Mouse (Mus musculus): ENCODE results near the gene Jkamp.
A peak's percentile ranks its signal among the peaks of the same experiment; 100 is the strongest.
"Not testable (repeated sequence)": the region's sequence is repeated elsewhere in the genome, so short reads cannot be mapped to it uniquely, and the experiment has no call there.

The Jkamp gene

DNA sequence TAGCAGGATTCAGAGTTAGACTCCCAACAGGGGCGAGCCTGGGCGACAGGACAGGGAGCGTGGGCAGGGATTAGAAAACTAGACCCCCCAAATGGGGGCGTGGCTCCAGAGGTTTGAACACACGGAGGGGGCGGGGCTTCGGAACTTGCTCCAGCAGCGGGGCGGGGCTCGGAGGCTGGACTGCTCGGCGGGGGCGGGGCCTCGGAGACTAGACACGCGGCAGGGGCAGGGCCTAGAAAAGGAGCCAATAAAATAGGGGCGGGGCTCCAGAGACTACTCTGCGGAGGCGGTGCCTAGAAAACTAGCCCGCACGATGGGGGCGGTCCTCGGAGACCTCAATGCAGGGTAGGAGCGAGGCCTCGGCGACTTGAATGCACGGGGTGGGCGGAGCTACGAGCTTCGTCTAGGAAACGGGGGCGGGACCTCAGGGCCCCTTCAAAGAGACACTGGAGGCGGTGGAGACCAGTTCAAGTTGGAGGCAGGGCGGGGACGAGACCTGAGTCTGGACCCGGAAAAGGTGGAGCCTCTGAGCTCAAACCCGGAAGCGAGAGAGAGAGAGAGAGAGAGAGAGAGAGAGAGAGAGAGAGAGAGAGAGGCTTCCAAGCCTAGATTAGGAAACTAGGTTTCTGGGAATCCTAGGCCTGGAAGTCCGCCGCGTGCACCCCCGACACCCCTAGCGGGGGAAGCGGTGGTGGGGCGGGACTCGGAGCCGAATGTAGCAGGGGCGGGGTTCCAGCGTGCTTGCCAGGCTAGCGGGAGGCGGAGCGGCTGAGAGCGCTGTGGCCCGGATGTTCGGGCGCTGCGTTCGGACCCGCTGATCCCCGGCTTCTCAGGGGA is at the start of gene Jkamp, which contains the start of gene L3hypdh:
Jkamp (plus strand) TSS at position 261 of the 837 bp plus-strand sequence.
L3hypdh (minus strand) TSS at position 111 of the 837 bp plus-strand sequence.
- peak; percentile 97 for DNase-seq

DNA sequence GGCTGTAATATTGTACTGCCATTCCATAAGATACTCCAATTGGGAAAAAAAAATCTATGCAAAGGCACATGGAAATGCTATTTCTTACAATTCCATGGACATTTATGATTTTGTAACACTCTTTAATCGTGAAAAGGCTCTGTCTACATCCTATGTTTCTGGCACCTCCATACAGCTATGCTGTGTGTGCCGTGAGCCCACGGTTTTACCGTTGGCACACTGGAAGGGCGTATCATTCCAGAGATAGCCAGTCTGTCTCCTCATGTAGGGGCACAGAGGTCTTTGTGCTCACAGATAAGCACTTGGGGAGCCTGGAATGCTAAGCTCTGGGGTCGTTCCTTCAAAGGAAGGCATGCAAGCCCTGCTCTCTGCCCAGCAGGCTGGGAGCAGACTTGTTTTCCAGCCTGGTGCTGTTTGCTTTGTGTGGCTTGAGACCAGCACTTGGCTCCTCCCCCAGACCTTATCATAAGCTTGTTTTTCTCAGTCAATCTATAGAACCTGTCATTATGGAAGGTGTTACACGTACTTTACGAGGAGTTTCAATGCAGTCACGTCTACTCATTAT is 49.2 kb upstream of the Jkamp start:
- no peak for DNase-seq

DNA sequence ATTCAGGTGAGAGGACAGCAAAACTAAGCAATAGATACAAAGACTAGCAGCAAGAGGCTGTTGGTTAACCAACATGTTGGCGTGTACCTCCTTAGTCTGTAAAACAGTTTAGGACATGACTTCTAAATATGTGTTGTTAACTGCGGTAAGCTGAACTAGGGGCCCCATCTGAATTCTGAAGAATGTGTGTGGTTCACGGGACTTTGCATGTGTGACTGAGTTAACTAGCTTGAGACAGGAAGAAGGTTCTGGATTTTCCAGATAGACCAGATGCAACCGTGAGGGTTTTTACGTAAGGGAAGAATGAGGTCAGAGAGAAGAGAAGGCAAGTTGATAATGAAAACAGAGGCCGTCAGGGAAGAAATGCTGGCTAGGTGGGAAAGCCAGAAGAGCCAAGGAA is 48.3 kb upstream of the Jkamp start:
- no peak for DNase-seq

DNA sequence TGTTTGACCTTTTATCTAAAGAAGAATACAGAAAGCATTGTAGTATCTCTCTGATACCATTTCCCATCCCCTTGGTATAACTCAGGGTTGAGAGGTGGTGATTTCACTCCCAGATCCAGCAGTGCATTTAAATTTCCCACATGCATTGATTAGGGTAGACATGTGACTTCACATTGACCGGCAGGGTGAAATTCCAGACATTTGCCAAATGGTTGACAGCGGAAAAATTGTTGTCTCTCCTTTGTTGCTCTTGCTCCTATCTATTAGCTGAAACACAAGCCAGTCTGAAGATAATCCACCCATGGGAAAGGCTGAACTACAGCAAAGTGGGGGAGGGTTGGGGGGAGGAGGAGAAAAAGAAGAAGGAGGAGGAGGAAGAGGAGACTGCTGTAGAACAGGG is 46.5 kb upstream of the Jkamp start:
- DNase-seq, result no peak

DNA sequence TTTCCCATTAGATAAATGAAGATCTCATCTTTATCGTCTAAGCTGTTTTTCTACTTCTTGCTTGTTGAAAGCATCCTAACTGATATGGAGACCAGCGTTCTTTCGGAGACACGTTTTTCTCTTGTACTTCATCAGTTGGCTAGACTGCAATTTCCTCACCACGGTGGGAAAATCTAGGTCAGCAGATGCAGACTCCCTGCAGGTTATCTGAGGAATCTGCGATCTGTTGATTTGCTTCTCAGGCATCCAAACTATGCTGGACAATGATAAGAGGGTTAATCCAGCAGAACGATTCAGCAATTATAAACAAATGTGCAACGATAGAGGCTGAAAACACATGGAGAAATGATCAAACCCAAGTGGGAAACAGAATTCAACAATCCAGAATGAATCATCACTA is 45.9 kb upstream of the Jkamp start:
- DNase-seq, result no peak

DNA sequence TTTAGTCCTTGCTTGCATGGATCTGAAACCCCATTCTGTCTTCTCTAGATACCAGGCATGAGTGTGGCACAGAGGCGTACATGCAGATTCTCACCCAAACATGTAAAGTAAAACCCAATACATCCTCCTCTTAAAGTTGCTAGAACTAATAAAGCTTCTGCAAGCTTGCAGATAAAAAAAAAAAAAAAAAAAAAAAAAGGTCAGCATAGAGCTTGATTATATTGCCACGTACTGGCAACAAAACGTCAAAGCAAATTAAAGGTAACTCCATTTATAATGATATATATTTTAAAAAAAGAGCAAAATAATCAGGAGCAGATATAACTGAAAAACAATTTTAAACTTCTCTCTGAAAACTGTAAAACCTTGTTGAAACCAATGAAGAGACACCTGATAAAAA is 44.2 kb upstream of the Jkamp start:
- DNase-seq, result no peak

DNA sequence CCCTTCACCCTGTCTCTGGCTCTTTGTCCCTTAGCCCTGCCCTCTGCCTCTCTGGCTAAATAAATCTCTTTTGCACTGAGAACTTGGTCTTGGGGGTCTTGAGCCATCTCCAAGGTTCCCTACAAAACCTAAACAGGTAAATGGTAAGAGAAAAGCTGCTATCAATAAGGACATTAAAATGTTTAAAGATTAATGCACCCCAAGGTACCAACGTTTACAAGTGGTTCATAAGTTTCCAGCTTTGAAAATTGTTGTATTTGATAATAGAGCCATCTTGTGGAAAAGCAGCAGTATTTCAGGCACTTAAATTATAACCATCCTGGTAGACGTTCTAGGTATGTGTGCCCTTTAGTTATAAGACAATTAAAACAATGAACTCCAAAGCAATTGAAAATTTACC is 37.9 kb upstream of the Jkamp start:
- no peak for DNase-seq

DNA sequence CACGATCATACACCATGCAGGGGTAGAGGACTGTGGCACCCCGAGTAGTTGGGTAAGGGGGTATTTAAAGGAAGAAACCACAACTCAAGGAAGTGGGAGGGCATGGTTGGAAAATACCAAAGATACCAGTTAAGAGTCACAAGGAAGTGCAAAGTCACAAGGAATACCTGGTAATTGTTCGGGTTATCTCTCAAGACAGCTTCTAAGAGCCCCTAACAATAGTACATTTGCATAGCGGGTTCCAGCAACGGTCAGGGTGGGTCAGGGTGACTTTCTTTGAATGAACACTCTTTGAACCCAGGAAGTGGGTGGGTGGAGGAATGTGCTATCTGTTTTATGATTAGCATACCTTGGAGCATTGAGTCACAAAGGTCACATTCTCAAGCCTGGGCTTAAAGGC is 35.2 kb upstream of the Jkamp start:
- DNase-seq, result not testable (repeated sequence)

DNA sequence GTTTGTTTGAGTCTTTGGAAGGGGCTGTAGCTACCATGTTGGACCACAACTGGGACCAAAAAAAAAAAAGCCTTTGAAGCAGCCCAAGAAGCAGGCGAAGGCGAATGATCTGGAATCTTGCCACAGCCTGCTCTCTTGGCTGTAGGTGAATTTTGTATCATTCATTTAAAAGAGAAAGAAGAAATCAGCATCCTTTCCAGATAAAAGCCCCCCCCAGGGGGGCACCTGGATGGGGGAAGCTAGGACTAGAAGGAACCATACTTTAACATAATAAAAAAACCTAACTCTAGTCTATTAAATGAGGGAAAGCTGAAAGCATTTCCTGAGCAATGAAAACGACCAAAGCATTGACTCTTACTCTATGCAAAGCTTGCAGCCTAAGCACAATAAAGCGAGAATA is 34.6 kb upstream of the Jkamp start:
- no peak for DNase-seq

DNA sequence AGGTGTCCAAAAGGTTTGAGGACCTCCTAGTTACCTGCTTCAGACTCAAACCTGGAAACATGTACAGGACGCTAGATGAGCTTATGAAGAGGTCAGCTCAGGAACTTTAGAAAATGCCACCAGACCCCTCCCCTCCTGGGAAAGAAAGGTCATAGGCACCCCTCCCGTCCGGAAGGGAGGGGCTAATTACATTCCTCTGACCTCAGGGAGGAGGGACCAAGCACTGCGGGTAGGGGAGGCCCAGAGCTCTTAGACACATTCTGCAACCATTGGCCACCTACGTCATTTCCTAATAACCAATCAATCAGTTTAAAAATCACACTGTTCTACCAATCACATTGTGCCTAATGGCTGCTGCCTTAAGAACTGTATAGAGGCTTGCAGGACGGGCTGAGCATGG is 32.8 kb upstream of the Jkamp start:
- DNase-seq, result no peak

DNA sequence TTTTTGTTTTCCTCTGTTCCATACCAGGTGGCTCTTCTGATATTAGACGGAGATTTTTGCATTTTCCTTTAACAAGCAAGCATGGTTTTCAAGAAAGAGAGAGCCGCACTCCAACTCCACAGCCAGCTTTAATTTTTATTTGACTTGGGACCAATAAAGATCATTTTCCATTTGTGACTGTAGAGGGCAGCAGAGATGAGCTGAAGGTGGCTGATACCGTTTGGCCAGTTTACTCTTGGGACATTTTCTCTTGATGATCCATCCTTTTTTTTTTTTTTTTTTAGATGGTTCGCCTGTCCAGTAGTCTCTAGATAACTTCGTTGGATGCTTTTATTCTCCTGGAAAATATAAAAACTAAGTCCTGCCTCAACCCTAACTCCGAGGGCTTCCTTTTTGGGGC is 32.1 kb upstream of the Jkamp start:
- DNase-seq, result no peak

DNA sequence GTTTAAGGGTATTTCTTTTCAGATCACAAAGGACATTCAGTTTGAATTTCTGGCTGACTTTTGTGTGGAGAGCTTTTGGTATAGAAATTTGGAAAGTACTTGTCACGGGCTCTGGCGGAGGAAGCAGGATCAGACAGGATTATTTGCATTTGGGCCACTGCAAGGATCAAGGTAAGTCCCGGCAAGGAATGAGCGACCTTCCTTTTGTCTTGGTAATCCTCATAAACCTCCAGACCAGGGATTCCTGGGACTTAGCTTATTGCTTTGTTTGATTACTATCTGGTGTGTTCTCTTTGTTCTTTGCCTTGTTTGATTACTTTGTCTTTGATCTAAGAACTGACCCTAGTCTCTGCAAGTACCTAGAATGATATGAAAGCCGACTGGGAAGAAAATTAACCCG is 31.5 kb upstream of the Jkamp start:
- no peak for DNase-seq

DNA sequence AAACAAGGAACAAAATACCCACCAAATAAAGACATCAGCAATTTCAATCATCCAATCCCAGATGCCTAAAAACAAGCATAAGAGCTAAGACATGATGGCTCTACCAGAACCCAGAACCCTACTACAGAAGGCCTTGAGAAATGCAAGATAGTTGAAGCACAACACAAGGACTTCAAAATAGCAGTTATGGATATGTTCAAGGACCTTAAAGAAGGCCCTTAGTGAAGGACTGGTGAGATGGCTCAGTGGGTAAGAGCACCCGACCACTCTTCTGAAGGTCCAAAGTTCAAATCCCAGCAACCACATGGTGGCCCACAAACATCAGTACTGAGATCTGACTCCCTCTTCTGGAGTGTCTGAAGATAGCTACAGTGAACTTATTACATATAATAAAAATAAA is 27.6 kb upstream of the Jkamp start:
- DNase-seq, result no peak

DNA sequence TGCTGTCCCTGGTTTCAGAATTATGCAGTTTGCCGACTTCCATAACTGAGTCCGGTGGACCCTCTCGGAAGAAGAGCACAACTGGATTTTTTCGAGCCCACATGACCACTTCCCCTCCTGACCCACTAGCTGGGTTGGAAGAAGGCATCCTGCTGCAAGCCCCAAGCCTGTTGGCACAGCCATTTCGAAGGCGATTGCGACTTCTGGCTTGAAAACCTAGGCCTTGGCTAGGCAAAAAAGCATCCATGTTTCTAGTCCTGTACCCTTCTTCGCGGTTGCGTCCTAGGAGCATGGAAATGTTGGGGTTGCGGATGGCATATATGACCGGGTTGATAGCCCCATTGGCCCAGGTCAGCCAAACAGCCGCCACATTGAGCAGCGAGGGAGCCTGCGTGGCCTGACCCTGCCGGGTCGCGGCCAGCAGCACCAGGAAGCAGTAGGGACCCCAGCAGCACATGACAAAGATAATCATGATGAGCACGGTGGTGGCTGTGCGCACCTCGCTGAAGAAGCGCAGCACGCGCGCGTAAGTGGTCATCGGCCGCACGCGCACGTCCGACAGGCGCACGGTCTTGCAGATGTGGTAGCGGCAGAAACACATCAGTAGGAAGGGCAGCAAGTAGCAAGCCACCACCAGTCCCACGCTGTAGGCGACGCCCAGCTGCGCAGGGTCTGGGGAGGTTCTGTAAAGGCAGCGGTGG is 15.6 kb upstream of the Jkamp start:
- DNase-seq, result no peak

DNA sequence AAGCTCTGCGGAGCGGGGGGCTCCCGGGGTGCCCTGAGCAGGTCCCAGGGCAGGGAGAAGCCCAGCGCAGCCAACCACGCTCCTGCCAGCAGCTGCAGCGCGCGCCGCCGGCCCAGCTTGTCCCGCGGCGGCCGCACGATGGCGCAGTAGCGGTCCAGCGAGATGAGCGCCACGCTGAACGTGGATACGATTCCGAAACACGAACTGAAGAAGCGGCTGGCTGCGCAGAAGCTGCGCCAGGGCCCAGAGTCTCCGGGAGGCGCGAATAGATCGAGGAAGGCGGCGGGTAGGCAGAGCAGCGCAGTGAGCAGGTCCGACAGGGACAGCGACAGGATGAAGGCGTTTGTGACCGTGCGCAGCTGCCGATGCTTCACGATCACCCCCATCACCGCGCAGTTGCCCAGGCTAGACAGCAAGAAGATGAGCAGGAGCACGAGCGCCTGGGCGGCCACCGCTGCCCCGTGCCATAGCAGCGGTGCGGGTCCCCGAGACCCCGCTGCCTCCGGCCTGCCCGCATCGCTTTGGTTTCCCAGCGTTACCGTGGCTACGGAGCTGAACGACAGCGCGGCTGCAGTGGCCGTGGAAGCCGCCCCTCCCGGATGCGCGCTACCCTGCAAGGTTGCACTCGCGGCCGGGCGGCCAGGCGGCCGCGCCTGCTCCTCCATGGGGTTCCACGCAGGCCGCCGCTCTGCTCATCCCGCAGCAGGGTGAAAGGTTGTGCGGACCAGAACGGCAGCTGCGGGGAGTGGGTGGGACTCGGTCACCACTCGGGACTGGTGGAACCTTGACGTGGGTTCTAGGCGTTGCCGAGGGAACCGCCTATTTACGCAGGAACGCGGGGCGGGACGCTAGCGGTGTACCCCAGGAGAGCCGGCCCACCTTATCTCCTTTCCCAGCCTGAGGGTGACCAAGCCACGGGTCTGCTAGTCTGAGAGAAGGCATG is 14.8 kb upstream of the Jkamp start, which contains the start of gene Gpr135:
Gpr135 (minus strand) TSS at position 799 of the 943 bp plus-strand sequence.
- peak; percentile 83 for DNase-seq

DNA sequence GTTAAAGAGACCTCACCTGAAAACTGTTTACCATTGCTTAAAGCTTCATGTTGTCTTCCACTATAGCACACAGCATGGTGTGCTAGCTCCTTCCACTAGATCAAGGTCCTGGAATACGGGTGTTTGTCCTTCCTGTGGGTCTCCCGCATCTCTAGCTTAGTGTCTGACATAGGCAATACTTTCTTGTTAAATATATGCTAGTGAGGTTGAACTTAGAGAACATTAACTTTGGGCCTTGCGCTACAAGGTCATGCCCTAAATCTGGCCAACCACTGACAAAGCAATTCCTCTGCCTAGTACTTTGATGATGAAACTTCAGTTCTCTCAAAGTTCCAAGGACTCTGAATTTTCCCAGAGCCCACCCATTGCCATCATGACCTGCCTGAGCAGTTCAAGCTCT is 7.1 kb upstream of the Jkamp start:
- DNase-seq, result no peak

DNA sequence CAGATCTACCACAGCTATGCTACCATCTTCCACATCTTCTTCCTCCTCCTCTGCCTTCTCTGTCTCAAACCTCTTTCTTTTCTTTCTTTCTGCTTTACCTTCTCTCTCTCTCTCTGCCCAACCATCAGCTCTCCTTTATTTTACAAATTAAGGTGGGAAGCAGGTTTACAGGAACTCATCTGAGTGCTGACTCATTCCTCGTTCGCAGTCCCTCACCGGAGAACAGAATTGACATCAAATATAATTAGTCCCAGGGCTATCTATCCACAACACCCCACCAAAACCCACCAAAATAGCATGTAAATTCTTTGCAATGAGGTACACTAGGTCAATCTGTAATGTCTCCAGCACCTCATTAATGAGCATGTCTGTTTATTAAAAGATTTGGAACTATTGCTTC is 3.4 kb upstream of the Jkamp start:
- no peak for DNase-seq

DNA sequence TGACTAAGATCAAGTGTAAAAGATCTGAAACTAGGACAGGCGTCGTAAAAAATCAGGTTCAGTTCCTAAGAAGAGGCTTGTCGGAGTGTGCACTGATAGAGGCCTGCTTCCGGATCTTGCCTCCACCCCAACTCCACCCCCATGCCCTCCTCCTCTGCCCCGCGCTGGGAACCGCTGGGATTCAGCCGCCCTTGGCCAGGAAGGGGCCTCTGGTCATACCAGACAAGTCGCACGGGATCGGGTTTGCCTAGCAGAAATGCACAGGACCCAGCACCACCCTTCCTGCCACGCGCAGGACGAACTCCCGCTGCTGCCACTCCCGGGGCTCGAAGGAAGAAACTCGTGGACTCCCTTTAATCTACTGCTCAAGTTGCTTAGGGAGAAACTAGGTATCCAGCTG is 3.0 kb upstream of the Jkamp start:
- no peak for DNase-seq

DNA sequence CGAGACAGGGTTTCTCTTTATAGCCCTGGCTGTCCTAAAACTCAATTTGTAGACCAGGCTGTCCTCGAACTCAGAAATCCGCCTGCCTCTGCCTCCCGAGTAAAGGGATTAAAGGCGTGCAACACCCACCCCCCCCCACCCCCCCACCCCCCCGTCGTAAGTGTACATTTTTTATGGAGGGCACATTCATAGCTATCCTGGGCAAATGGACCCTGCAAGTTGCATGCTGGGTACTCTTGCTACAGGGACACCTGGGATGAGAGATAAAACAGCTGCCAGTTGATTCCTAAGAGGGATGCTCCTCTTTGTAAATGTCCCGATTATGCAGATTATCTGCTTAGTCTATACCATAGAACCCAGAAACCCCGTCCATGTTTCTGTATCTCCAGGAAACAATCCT is 2.1 kb upstream of the Jkamp start:
- DNase-seq, result no peak

DNA sequence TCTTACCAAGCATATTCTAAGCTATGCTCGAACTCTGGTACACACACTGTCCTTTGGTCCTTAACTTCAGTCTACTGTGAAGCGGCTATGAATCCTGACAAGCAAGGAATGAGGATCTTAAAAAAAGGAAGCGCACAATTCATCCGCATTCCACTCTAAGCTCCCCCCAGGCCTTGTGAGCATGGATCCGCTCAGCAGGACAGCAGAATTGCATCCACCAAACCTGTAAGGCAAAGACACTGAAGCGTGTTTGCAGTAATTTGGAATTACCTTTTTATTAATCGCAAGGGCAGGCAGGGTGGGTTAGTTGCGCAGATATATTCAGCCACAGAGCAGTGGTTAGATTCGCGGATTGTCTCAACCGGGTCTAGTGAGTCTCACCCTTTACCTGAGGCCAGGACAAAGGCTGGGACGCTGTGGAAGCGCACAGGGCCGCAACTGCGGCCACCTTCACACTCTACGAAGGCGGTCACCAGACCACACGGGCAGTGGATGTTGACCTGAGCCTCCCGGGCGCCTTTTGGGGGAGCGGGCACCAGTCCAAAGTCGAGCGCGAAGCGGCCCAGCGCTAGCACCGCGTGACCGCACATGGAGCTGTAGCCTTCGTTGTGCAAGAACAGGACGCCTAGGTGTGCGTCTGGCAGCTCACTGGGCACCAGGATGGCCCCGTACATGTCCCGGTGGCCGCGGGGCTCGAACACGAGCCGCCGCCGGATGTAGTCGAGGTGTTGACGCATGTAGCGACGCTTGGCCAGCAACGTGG is 947 bp upstream of the Jkamp start:
- DNase-seq, result no peak

DNA sequence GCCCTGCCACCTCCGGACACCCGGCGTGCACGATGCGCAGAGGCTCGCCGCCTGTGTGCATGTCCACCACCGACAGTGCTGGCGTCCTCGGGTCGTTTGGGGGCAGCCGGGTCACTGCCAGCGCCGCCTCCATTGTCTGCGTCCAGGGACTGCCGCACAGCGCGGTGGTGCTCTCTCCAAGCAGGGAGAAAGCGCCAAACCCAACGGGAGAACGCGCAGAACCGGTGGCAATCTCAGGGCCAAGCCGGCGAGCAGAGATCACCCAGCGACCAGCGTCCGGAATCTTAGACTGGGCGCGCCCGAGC is 413 bp upstream of the Jkamp start:
- DNase-seq, result no peak

DNA sequence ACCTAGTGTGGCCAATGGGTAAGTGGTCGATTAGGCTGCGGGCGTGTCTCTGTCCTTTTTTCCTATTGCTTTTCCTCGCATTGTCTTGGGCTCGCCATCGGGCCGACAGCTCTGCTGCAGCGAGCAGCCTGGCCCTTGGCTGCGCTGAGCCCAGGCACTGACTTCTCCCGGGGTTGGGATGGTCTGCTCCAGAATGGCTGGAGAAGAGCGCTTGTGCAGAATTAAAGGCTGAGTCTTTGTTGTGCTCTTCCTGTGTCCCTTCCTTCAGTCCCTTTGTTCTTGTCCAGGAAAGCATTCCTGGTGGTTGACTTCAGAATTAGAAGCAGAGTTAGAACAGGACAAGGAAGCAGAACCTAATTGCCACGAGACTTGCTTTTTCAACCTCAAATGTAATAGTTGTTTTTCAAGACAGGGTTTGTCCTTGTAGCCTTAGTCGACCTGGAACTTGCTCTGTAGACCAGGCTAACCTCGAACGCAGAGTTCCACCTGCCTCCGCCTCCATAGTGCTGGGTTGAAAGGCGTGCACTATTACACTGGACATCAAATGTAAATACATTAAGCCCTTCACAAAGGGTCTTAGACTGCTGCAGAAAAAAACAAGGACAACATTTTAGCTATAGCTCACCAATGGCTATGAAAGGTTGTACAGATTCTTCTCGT is 907 bp downstream of the Jkamp start:
- peak; percentile 22 for DNase-seq
